Mouse (Mus musculus) cortical plate, adult 2 months (tissue): Measurements from ENCODE around the gene Spocd1.

Source experiments
- CTCF ChIP-seq: fragments of 200-500 bp; IDR thresholded peaks from 2 replicates; pipeline ENCODE4 v1.5.1; 2011; ENCODE audit warnings: mild to moderate bottlenecking, control low read depth, low read length; ENCODE audit not compliant: insufficient read depth; ENCODE audit errors: extremely low read depth
- POLR2A ChIP-seq: fragments of 200-500 bp; IDR thresholded peaks from 2 replicates; pipeline ENCODE4 v1.6.1; 2011; ENCODE audit warnings: mild to moderate bottlenecking, low read length, control low read depth; ENCODE audit not compliant: insufficient read depth; ENCODE audit errors: extremely low read depth

GRCm38 (mm10) chr4:129971989-129972388 is 42.9 kb downstream of the Spocd1 start:
- no peak for TF ChIP-seq POLR2A
- no peak for TF ChIP-seq CTCF
